Mouse (Mus musculus): ENCODE results near the gene Fam69b. TPM values are rescaled to one million over a fixed set of nuclear protein-coding genes. Genes with fewer than 3 reads are reported as not detected.
A peak's percentile ranks its signal among the peaks of the same experiment; 100 is the strongest.

Gene Fam69b
- polyA plus RNA-seq, 1 experiment from 2014 or later = 109 TPM

DNA sequence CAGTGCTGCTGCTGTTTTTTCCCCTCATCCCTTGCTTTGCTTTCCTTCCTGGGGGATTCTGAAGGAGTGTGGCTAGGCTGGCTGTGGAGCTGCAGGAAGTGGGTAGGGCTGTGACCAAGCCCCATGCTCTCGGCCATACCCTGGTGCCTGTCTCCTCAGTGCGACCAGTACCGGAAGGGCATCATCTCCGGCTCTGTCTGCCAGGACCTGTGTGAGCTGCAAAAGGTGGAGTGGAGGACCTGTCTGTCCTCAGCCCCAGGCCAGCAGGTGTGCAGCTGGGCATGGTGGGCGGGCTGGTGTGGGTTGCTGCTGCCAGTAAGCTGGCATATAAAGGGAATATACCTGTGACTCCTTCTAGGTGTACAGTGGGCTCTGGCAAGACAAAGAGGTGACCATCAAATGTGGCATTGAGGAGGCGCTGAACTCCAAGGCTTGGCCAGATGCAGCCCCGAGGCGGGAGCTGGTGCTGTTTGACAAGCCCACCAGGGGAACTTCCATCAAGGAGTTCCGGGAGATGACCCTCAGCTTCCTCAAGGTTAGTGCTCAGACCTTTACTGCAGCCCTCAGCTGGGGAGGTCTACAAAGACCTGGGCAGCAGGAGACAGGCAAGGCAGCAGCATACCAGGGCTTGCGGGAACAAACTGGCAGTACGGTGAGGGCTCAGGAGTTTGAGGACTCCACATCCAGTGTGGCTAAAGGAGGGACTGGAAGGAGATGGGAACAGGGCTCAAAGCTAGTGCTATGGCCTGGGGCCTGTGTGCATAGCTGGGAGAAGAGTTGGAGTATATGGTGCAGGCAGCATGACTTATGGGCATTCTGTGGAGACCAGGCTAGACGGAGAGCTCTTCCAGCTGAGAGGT, 6.6 kb downstream of the Fam69b start:
- H3K4me1 ChIP-seq (replicated peaks) = peaks cover 86% of the 10 kb centered on the region

DNA sequence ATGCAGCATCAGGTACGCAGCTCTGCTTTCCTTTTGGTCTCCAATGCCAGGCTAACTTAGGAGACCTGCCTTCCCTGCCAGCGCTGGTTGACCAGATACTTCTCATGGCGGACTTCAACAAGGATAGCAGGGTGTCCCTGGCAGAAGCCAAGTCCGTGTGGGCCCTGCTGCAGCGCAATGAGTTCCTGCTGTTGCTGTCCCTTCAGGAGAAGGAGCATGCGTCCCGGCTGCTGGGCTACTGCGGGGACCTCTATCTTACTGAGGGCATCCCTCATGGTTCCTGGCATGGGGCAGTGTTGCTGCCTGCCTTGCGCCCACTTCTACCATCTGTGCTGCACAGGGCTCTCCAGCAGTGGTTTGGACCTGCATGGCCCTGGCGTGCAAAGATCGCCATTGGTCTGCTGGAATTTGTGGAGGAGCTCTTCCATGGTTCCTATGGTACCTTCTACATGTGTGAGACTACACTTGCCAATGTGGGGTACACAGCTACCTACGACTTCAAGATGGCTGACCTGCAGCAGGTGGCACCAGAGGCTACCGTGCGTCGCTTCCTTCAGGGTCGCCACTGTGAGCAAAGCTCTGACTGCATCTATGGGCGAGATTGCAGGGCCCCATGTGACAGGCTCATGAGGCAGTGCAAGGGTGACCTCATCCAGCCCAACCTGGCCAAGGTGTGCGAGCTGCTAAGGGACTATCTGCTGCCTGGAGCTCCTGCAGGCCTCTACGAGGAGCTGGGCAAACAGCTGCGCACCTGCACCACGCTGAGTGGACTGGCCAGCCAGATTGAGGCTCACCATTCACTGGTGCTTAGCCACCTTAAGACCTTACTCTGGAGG, 7.5 kb downstream of the Fam69b start:
- ATAC-seq (ENCODE audit: low FRiP score) = no peak
- WGBS = 78% methylated on average over 21 of the region's 21 CpGs
- no peak overlapping the region for H3K4me3 ChIP-seq
- no peak overlapping the region for H3K4me2 ChIP-seq
- no peak overlapping the region for H3K27ac ChIP-seq
- peaks cover 77% of the 10 kb centered on the region for H3K4me1 ChIP-seq (replicated peaks)
- H3K36me3 ChIP-seq = peaks cover 63% of the 10 kb centered on the region
- 0 out of 2 replicates have a peak overlapping the region, but pooled peaks have one; percentile 43 for H3K9ac ChIP-seq
- no peaks in the 10 kb centered on the region for H3K9me3 ChIP-seq
- no peaks in the 10 kb centered on the region for H3K27me3 ChIP-seq

More for the DNA sequence above, 6.6 kb downstream of the Fam69b start:
- 72% methylated on average over 12 of the region's 12 CpGs for WGBS
- peaks cover 64% of the 10 kb centered on the region for H3K36me3 ChIP-seq
- H3K27ac ChIP-seq = peak overlapping the region; percentile 30
- H3K27me3 ChIP-seq = no peaks in the 10 kb centered on the region
- no peak overlapping the region for H3K4me2 ChIP-seq
- no peak for ATAC-seq (ENCODE audit: low FRiP score)
- H3K9ac ChIP-seq = peak overlapping the region; percentile 43; the same call in 1 of the 2 replicates
- H3K4me3 ChIP-seq = no peak overlapping the region
- no peaks in the 10 kb centered on the region for H3K9me3 ChIP-seq

DNA sequence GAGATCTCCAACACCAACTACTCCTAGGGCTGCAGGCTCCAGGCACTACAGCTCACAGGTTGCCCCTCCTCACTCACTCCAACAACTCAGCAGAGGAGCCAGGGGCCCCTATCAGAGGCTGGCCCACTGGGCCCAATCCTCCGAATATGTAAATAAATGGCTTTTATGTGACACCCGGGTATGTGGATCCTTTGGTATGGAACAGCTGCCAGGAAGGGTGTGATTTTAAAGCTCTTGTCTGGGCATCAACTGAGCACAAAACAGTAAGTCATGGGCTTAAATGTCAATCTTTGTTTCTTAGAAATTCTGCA, 8.0 kb downstream of the Fam69b start:
- Histone ChIP-seq H3K36me3 (peaks cover 60% of the 10 kb centered on the region), H3K27ac (no peak overlapping the region), H3K27me3 (no peaks in the 10 kb centered on the region), H3K9me3 (no peaks in the 10 kb centered on the region), H3K4me3 (no peak overlapping the region), H3K4me1 (replicated peaks) (peaks cover 72% of the 10 kb centered on the region), H3K9ac (no peak overlapping the region), H3K4me2 (no peak overlapping the region)
- ATAC-seq (ENCODE audit: low FRiP score) = no peak
- 49% methylated on average over 2 of the region's 2 CpGs for WGBS

DNA sequence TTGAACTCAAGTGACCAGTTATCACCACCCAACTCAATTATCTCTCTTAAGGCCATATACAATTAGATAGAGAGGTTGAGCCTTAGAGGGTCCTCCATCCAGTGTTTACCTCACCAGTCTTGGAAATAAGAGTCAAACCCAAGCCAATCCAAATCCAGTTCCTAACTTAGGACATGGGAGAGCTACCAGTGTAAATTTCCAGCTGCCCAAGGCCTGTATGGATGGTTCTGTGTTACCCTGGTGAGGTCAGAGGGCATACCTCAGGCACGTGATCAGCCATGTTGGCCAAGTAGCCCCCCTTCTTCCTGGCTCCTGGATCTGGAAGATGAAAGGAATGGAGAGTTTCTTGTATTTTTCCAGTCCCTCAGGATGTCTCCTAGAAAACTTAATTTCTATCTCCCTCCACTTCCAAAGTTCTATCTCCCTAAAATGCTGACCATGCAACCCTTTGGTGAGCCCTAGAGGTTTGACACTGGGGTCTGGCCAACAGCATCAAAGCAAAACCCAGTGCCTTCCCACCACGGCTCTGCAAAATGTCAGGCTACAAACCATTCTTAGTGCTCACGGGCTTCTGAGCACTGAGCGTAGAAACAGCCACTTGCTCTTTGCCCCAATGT, 9.2 kb downstream of the Fam69b start:
- H3K9me3 ChIP-seq = no peaks in the 10 kb centered on the region
- H3K4me1 ChIP-seq (replicated peaks) = peaks cover 61% of the 10 kb centered on the region
- no peak overlapping the region for H3K4me3 ChIP-seq
- H3K27ac ChIP-seq = no peak overlapping the region
- peak overlapping the region; percentile 72; the same call in 1 of the 2 replicates for H3K4me2 ChIP-seq
- no peaks in the 10 kb centered on the region for H3K27me3 ChIP-seq
- peaks cover 60% of the 10 kb centered on the region for H3K36me3 ChIP-seq
- WGBS = 82% methylated on average over 4 of the region's 4 CpGs
- peak overlapping the region; percentile 96 for H3K9ac ChIP-seq
- no peak for ATAC-seq (ENCODE audit: low FRiP score)

DNA sequence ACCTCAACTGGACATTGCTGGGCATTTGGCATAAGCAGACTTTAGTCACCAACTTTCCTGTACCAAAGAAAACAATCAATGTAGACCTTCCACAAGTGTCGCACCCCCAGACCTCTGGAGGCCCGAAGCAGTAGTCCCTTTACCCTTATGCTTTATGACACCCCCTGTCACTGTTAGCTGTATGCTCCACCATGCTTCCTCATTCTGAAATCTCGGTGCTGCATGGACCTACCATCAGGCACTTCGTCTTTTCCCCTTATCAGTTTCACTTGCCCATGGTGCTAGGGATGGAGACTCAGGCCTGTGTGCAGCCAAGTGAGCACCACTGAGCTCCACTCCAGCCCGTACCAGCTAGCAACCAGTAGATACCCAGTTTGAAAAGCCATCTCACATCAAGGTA, 9.8 kb downstream of the Fam69b start:
- H3K4me1 ChIP-seq (replicated peaks) = peaks cover 55% of the 10 kb centered on the region
- peak overlapping the region; percentile 95; the same call in 1 of the 2 replicates for H3K4me3 ChIP-seq
- H3K36me3 ChIP-seq = peaks cover 54% of the 10 kb centered on the region
- H3K27ac ChIP-seq = no peak overlapping the region
- H3K9me3 ChIP-seq = no peaks in the 10 kb centered on the region
- 81% methylated on average over 5 of the region's 5 CpGs for WGBS
- no peak for ATAC-seq (ENCODE audit: low FRiP score)
- H3K27me3 ChIP-seq = no peaks in the 10 kb centered on the region
- H3K4me2 ChIP-seq = peak overlapping the region; percentile 72
- peak overlapping the region; percentile 96 for H3K9ac ChIP-seq

DNA sequence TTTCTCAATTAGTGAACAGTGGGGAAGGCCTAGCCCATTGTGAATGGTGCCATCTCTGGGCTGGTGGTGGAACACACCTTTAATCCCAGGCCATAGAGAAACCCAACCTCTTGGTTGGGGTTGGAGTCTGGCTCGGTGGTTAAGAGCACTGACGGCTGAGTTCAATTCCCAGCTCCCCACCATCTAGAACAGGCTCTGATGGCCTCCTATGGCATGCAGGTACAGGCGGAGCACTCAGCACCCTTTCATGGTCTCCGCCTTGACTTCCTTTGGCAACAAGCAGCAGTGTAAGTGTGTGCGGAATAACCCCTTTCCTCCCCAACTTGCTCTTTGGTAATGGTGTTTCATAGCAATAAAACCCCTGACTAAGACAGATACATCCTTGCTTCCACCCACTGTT, 10.3 kb downstream of the Fam69b start:
- 74% methylated on average over 5 of the region's 5 CpGs for WGBS
- no peaks in the 10 kb centered on the region for H3K27me3 ChIP-seq
- H3K4me1 ChIP-seq (replicated peaks) = peaks cover 50% of the 10 kb centered on the region
- ATAC-seq (ENCODE audit: low FRiP score) = no peak
- no peaks in the 10 kb centered on the region for H3K9me3 ChIP-seq
- peaks cover 49% of the 10 kb centered on the region for H3K36me3 ChIP-seq
- 0 out of 2 replicates have a peak overlapping the region, but pooled peaks have one; percentile 9 for H3K27ac ChIP-seq
- H3K9ac ChIP-seq = peak overlapping the region; percentile 96
- H3K4me3 ChIP-seq = peak overlapping the region; percentile 95
- H3K4me2 ChIP-seq = peak overlapping the region; percentile 72

DNA sequence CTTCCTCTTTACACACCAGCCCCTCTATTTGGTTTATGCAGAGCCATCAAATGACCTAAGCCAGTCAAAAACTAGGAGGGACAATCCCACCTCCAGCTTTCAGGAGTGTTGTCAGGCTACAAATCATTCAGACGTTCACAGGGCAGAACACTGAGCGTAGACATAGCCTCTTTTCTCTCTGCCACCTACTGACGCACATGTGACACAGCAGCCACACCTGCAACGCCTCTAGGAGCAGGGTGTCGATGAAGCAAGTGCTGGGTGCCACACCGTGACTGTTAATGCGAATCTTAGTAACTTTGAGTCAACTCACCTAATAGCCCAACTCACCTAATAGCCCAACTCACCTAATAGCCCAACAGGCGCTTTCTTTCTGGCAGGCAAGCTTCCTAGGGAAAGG, 10.8 kb downstream of the Fam69b start:
- peak overlapping the region; percentile 96 for H3K9ac ChIP-seq
- H3K4me2 ChIP-seq = peak overlapping the region; percentile 72
- peaks cover 44% of the 10 kb centered on the region for H3K4me1 ChIP-seq (replicated peaks)
- no peaks in the 10 kb centered on the region for H3K9me3 ChIP-seq
- H3K36me3 ChIP-seq = peaks cover 44% of the 10 kb centered on the region
- no peak for ATAC-seq (ENCODE audit: low FRiP score)
- H3K27ac ChIP-seq = 0 out of 2 replicates have a peak overlapping the region, but pooled peaks have one; percentile 9
- H3K4me3 ChIP-seq = peak overlapping the region; percentile 95
- WGBS = 11% methylated on average over 8 of the region's 8 CpGs
- H3K27me3 ChIP-seq = no peaks in the 10 kb centered on the region

DNA sequence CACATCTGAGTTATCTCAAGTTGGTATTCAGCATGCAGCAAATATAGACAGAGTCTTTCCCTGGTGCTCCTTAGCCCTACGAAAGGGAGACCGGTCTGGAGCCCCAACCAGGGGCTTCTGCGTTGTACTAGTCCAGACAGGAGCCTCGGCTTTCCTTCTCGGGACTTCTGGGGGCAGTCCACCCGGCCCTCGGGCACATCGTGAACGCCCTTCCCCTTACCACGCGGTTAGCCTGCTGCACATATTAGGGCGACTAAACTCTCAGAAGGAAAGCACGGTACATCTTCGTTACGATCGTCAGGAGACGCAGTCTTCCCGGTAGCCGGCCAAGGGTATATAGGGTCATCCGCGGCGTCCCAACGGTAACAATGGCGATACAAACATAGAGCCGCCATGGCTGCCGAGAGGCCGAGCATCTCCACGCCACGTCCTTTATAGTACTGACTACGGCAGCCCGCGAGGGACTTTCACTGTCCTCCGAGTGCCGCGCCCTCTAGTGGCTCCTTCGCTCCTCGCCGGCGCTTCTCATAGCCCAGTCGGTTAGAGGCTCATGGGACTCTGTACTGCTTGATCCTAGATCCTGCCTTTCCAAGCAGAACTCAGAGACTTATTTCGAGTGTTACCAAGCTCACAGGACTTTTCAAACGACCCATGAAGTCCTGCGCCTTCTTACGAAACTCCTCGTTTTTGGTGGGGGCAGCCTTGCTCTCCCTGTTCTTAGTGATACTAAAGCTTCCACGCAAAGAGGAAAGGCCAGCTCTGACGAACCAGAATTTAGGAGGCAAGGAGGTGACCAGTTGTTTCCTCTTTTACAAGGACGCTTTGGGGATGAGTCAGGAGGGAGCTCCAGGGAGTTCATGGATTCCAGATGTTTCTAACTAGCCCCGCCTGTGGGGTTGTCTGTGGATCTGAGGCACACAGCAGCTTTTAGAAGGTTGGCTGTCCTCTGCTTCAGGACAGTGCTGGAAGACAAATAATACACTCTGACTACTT, 11.9 kb downstream of the Fam69b start:
- Histone ChIP-seq H3K36me3 (peaks cover 34% of the 10 kb centered on the region), H3K4me3 (peak overlapping the region; percentile 95), H3K4me1 (replicated peaks) (peaks cover 34% of the 10 kb centered on the region), H3K9me3 (no peaks in the 10 kb centered on the region), H3K27me3 (no peaks in the 10 kb centered on the region), H3K9ac (peak overlapping the region; percentile 96), H3K27ac (peak overlapping the region; percentile 89), H3K4me2 (peak overlapping the region; percentile 72)
- peak; percentile 89 for ATAC-seq (ENCODE audit: low FRiP score)
- 4% methylated on average over 49 of the region's 49 CpGs for WGBS

DNA sequence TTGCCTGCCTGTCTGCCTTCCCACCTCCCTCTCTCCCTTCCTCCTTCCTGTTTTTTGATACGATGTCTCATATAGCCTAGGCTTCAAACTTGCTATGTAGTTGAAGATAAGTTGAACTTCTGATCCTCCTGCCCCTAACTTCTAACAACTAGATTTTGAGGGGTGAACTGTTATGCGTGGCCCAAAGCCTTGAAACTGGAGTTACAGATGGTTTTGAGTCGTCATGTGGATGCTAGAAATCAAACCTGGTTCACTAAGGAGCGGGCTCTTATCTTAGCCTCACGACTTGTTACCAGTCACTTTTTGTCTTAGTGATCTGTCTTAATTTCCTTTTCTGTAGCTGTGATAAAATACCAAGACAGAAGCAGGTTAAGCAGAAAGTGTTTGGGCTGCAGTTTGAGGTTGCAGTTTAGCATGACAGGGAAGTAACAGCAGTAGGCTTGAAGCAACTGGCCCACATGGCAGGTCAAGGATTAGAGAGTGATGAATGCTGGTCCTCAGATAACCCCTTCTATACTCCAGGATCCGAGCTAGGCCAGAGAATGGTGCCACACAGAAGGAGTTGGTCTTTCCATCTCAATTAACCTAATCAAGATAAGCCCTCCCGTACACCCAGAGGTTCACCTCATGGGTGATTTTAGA, 12.9 kb downstream of the Fam69b start:
- Histone ChIP-seq H3K27ac (no peak overlapping the region), H3K9ac (peak overlapping the region; percentile 6; the same call in 1 of the 2 replicates), H3K27me3 (no peaks in the 10 kb centered on the region), H3K9me3 (no peaks in the 10 kb centered on the region), H3K4me1 (replicated peaks) (peaks cover 25% of the 10 kb centered on the region), H3K36me3 (peaks cover 24% of the 10 kb centered on the region), H3K4me3 (no peak overlapping the region), H3K4me2 (no peak overlapping the region)
- 82% methylated on average over 7 of the region's 7 CpGs for WGBS
- ATAC-seq (ENCODE audit: low FRiP score) = no peak

DNA sequence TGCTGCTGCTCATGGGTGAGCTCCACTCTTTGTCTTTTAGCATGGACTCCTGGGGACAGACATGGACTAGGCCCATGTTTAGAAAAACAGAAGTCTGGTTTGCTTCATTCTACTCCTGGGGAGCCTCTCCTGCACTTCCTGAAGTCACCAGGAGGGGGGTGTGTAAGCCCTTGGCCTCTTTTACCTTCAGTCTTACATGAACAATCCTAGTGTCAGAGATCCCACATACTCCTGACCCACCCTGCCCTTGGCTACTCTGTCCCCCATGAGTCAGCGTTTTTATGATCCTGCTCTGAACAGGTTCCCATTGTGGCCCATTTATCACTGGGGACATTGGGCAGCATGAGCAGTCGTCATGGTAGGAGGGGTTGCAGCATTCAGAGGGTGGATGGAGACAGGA, 15.7 kb downstream of the Fam69b start:
- peaks cover 4% of the 10 kb centered on the region for H3K4me1 ChIP-seq (replicated peaks)
- 68% methylated on average over 2 of the region's 2 CpGs for WGBS
- no peak overlapping the region for H3K4me2 ChIP-seq
- no peak overlapping the region for H3K27ac ChIP-seq
- no peak overlapping the region for H3K4me3 ChIP-seq
- no peaks in the 10 kb centered on the region for H3K27me3 ChIP-seq
- ATAC-seq (ENCODE audit: low FRiP score) = no peak
- no peaks in the 10 kb centered on the region for H3K9me3 ChIP-seq
- H3K9ac ChIP-seq = no peak overlapping the region
- no peaks in the 10 kb centered on the region for H3K36me3 ChIP-seq
